Mouse (Mus musculus) kidney, embryonic 16.5 days (tissue): ENCODE measurements around the gene Serpina3g. TPM values are rescaled to one million over a fixed set of nuclear protein-coding genes. Genes with fewer than 3 reads are reported as not detected.

Source experiments
- ATAC-seq: fragments of 200-750 bp; cut with Nextera tagmentation; 2 replicates; pipeline ENCODE4 v1.8.0; 2017; ENCODE audit warnings: moderate TSS enrichment; ENCODE audit not compliant: low FRiP score, low TSS enrichment
- H3K27ac ChIP-seq: fragments of 300-500 bp; sonication (generic); 2 replicates; pipeline ENCODE4 v1.5.1; 2014; ENCODE audit warnings: low read length
- H3K27me3 ChIP-seq: fragments of 300-500 bp; sonication (generic); 2 replicates; pipeline ENCODE4 v1.6.1; 2014; ENCODE audit warnings: low read length, control low read depth, mixed read lengths; ENCODE audit not compliant: insufficient read depth
- H3K36me3 ChIP-seq: fragments of 300-500 bp; sonication (generic); 2 replicates; pipeline ENCODE4 v1.6.1; 2014; ENCODE audit warnings: low read length, control low read depth, mixed read lengths; ENCODE audit not compliant: insufficient read depth
- H3K4me1 ChIP-seq: fragments of 300-500 bp; sonication (generic); 2 replicates; pipeline ENCODE4 v1.6.1; 2014; ENCODE audit warnings: low read length, control low read depth, mixed read lengths; ENCODE audit not compliant: insufficient read depth
- H3K4me2 ChIP-seq: fragments of 300-500 bp; sonication (generic); replicated peaks from 2 replicates; pipeline ENCODE4 v1.6.1; 2014; ENCODE audit warnings: low read depth, low read length
- H3K4me3 ChIP-seq: fragments of 300-500 bp; sonication (generic); 2 replicates; pipeline ENCODE4 v1.5.1; 2014; ENCODE audit warnings: mild to moderate bottlenecking, low read length
- H3K9ac ChIP-seq: fragments of 300-500 bp; sonication (generic); replicated peaks from 2 replicates; pipeline ENCODE4 v1.6.1; 2014; ENCODE audit warnings: low read length
- H3K9me3 ChIP-seq: fragments of 300-500 bp; sonication (generic); 2 replicates; pipeline ENCODE4 v1.6.1; 2016; ENCODE audit warnings: low read length, control low read depth
- WGBS: fragments of 180-500 bp; shearing (Covaris S2); extraction: QIAGEN DNeasy Blood & Tissue Kit; methylation state at CpG from one replicate; pipeline ENCODE4 v1.1.7; 2014; 5-methylcytosine and 5-hydroxymethylcytosine counted together
- polyA plus RNA-seq: library from polyadenylated mRNA; unstranded; fragments of >200 nt; fragmentation: Nextera tagmentation; extraction: Ambion mirVana; gene quantifications from 2 replicates; pipeline ENCODE4 v1.2.1, GENCODE M21; 2015

Serpina3g gene
- 9.2 and 9.6 TPM in 2 replicates for polyA plus RNA-seq

DNA sequence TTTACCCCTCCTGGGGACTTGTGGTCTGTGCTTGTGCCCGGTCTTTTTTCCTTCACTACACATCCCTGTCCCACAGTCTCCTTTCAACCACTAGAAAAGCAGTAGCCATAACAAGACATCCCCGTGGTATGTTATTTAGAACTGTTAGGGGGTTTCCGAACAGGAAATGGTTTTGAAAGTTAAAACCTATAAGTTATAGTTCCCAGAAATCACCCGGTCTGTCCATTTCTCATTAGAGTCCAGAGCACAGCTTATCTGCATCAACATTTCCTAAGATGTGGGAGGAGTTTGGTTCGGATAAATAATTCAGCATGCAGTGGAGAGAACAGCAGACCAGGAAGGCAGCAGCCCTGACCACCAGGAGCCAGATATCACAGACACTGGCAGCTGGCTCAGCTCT lies at the start of gene Serpina3g:
Serpina3g (plus strand) TSS at position 331 of the 400 bp plus-strand sequence.
- whole genome bisulfite sequencing: 26% methylated on average over 5 of the region's 5 CpGs
- peak; percentile 79 for ATAC-seq

DNA sequence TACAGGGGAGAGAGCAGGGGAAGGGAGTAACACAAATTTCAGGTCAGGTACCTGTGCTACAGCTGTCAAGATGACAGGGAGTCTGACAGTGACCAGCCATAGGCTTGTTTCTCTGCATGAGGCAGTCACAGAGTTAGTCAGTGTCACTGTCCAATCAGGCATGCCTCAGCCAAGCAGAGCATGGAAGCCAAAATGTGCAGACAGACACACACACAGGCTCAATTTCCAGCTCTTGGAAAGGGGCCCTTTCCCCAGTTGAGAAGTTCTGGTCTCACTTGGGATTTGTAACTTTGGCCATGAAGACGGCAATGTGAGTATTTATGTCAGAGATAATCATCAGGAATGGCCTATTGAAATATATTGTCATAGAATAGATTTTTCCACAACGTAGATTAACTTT lies 46.8 kb upstream of the Serpina3g start:
- 67% methylated on average over 2 of the region's 2 CpGs for WGBS
- Histone ChIP-seq H3K36me3 (no peaks in the 10 kb centered on the region), H3K4me1 (no peaks in the 10 kb centered on the region), H3K27ac (no peak overlapping the region), H3K4me2 (no peak overlapping the region), H3K27me3 (no peaks in the 10 kb centered on the region), H3K9me3 (no peaks in the 10 kb centered on the region), H3K4me3 (no peak overlapping the region), H3K9ac (no peak overlapping the region)
- no peak for ATAC-seq

More for the DNA sequence above, at the start of gene Serpina3g:
- H3K4me2 ChIP-seq: peak within 1 kb of the TSS; percentile 32
- H3K27me3 ChIP-seq: no peaks in the 10 kb centered on the region
- no peak within 1 kb of the TSS for H3K4me3 ChIP-seq
- no peaks in the 10 kb centered on the region for H3K36me3 ChIP-seq
- no peak within 1 kb of the TSS for H3K9ac ChIP-seq
- H3K9me3 ChIP-seq: no peaks in the 10 kb centered on the region
- 0 out of 2 replicates have a peak, but pooled peaks cover 9% of the 10 kb centered on the region for H3K4me1 ChIP-seq
- H3K27ac ChIP-seq: peak within 1 kb of the TSS; percentile 49

DNA sequence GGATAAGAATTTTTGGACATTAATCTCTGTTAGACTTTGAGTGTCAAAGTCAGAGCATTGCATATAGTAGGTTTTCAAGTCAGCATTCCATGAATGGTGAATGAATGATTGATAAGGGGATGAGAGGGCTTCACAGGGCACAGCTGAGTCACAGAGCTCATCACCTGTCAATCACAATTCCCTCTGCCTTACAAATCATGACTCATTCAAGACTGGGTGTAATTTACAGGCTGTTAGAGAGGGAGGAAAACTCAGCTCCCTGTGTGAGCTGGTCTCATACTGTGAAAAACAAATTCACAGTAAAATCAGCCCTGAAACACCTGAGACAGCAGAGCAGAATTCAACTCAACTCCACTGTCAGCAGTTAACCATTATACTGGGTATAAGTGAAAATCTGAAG lies 45.2 kb upstream of the Serpina3g start:
- H3K27ac ChIP-seq: no peak overlapping the region
- H3K9ac ChIP-seq: no peak overlapping the region
- H3K4me1 ChIP-seq: no peaks in the 10 kb centered on the region
- H3K9me3 ChIP-seq: no peaks in the 10 kb centered on the region
- no peak for ATAC-seq
- no peak overlapping the region for H3K4me2 ChIP-seq
- no peaks in the 10 kb centered on the region for H3K27me3 ChIP-seq
- H3K4me3 ChIP-seq: no peak overlapping the region
- no peaks in the 10 kb centered on the region for H3K36me3 ChIP-seq

DNA sequence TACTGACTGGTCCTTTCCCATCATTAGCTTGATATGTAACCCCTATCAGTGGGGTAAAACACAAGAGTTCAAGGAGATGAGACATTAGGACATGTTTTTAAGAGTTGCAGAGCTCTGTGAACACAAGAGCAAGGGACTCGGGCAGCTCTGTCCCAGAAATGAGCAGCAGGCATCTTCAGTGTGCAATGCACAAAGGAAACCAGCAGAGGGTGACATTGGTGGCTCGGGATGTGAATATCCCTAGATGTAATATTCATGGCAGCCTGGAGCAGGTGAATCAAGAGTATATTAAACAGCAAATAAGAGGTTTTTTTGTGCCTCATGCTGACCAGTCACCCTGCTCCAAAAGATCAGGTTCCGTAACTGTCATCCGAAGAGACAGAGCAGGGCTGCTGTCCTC lies 26.9 kb upstream of the Serpina3g start:
- Histone ChIP-seq H3K9ac (no peak overlapping the region), H3K4me2 (no peak overlapping the region), H3K4me1 (no peaks in the 10 kb centered on the region), H3K9me3 (no peaks in the 10 kb centered on the region), H3K36me3 (no peaks in the 10 kb centered on the region), H3K27ac (no peak overlapping the region), H3K27me3 (no peaks in the 10 kb centered on the region), H3K4me3 (no peak overlapping the region)
- no peak for ATAC-seq
- 80% methylated on average over 4 of the region's 4 CpGs for WGBS

DNA sequence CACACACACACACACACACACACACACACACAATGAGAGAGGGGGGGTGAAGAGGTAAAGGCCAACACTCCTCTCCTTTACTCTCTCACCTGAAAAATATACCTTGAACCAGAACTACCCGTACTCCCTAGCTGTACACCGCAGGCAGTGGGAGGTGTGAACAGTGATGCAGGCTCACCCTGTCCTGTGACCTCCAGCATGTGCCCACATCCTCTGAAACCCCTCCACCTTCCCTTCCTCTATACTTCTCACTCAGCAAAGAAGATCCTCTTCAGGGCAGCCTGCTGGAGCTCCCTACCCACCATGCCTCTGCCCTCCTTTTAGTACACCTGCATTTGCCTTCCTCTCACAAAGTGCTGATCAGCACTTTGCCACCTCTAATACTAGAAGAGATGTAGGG lies 26.2 kb upstream of the Serpina3g start:
- WGBS: 94% methylated on average over 2 of the region's 2 CpGs
- no peak overlapping the region for H3K9ac ChIP-seq
- no peaks in the 10 kb centered on the region for H3K27me3 ChIP-seq
- H3K4me3 ChIP-seq: no peak overlapping the region
- H3K27ac ChIP-seq: no peak overlapping the region
- no peak overlapping the region for H3K4me2 ChIP-seq
- no peaks in the 10 kb centered on the region for H3K9me3 ChIP-seq
- no peaks in the 10 kb centered on the region for H3K36me3 ChIP-seq
- no peak for ATAC-seq
- no peaks in the 10 kb centered on the region for H3K4me1 ChIP-seq

DNA sequence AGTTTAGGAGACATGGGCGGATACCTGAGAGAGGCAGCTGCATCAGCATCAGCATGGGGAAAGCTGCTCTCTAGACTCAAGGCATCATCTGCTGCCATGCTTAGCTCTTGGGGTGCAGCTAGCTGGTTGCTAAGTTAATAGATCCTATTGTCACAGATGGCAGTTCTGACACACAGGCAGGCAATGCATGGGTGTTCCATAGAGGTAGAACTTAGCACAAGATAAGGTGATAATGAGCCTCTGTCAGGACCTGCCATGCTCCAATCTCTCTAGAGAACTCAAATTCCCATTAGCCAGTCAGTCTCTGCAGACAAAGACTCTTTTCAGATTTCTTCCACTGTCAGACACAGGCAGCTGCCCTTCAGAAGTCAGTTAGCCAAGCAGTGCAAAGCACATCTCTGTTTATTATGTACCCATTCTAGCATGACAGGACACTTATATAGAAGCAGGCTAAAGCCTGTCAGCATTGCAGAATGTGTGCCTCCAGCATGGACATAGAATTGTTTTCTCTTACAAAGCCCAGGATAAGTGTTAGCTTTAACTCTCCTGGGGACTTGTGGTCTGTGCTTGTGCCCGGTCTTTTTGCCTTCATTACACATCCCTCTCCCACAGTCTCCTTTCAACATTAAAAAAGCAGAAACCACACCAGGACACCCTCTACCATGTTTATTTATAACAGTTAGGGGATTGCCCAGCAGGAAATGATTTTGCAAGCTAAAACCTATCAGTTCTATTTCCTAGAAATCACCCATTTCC lies 22.2 kb upstream of the Serpina3g start:
- no peaks in the 10 kb centered on the region for H3K9me3 ChIP-seq
- no peak overlapping the region for H3K4me3 ChIP-seq
- no peak overlapping the region for H3K9ac ChIP-seq
- H3K27me3 ChIP-seq: no peaks in the 10 kb centered on the region
- no peaks in the 10 kb centered on the region for H3K4me1 ChIP-seq
- H3K4me2 ChIP-seq: no peak overlapping the region
- H3K27ac ChIP-seq: no peak overlapping the region
- H3K36me3 ChIP-seq: no peaks in the 10 kb centered on the region
- no peak for ATAC-seq
- WGBS: 60% methylated on average over 2 of the region's 2 CpGs

DNA sequence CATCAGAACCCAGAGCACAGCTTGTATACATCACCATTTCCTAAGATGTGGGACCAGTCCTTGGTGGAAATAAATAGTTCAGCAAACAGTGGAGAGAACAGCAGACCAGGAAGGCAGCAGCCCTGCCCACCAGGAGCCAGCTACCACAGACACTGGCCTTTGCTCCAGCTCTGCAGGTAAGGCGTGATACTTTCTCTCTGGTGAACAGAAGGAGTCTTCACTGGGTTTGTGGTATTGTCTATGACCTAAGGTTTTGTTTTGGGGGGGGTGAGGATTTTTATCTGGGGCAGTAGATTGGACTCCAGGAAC lies 21.6 kb upstream of the Serpina3g start, which contains the start of gene Serpina3f:
Serpina3f (plus strand) TSS at position 100 of the 309 bp plus-strand sequence.
- no peaks in the 10 kb centered on the region for H3K27me3 ChIP-seq

DNA sequence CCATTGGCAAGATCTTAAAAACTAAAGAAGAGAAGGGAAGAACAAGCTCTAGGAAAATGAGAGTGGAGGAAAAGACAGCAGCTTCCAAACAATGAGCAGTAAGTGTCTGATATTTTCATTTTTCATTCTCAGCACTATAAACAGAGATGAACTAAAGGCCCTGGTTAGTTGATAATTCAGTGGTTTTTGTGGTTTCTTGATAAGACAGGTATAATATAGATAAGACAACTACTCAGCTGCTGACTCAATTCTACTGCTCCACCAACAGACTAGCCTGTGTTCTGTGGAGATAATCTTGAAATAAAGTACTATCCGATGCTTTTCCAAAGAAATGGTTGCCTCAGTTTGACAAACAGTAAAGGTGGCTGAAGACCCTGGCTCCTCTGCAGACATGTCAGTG lies 20.8 kb upstream of the Serpina3g start:
- Histone ChIP-seq H3K4me3 (no peak overlapping the region), H3K36me3 (no peaks in the 10 kb centered on the region), H3K27me3 (no peaks in the 10 kb centered on the region), H3K9ac (no peak overlapping the region), H3K4me2 (no peak overlapping the region), H3K27ac (no peak overlapping the region), H3K4me1 (no peaks in the 10 kb centered on the region), H3K9me3 (no peaks in the 10 kb centered on the region)
- 80% methylated on average over 1 of the region's 1 CpGs for WGBS
- no peak for ATAC-seq

More for the DNA sequence above, 21.6 kb upstream of the Serpina3g start, which contains the start of gene Serpina3f:
- Histone ChIP-seq H3K9ac (no peak within 1 kb of the TSS), H3K27ac (no peak within 1 kb of the TSS), H3K4me3 (no peak within 1 kb of the TSS), H3K36me3 (no peaks in the 10 kb centered on the region), H3K4me2 (no peak within 1 kb of the TSS), H3K9me3 (no peaks in the 10 kb centered on the region), H3K4me1 (no peaks in the 10 kb centered on the region)
- 72% methylated on average over 1 of the region's 1 CpGs for WGBS
- no peak for ATAC-seq

DNA sequence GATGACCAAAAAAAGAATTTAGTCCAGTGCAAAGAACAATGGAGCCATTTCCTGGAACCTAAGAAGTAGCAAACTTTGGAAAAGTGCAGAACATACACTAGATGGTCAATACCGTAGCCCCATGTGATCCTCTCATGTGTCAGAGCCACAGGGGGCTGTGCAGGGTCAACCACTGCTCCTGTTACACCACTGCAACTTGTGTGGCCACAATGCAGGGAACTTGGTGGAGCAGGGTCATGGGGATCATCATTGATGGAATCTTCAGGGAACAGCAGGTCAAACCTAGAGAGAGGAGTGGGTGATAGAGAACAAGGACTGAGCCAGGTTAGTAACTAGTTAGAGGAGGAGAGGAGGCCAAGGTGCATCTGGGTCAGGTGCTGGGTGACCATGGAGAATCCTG lies 14.4 kb upstream of the Serpina3g start:
- Histone ChIP-seq H3K27me3 (no peaks in the 10 kb centered on the region), H3K4me3 (no peak overlapping the region), H3K4me1 (no peaks in the 10 kb centered on the region), H3K36me3 (no peaks in the 10 kb centered on the region), H3K9me3 (no peaks in the 10 kb centered on the region), H3K9ac (no peak overlapping the region), H3K27ac (no peak overlapping the region), H3K4me2 (no peak overlapping the region)
- ATAC-seq: no peak
- WGBS: 59% methylated on average over 1 of the region's 1 CpGs

DNA sequence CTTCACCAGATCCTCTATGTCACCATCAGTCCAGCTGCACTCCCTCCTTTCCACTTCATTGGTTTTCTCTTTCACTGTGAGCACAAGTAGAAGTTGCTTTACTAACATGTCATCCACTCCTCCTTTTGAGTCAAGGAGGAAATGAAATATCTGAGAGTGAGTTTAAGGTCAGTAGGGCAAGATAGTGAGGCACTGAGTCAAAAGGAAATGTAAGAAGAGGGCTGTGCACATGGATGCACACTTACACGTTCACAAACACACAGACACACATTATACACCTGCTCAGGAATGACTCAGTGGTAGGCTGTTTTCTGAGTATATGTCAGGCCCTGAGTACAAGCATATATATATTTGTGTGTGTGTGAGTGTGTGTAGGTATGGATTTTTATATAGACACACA lies 12.4 kb upstream of the Serpina3g start:
- no peak overlapping the region for H3K4me2 ChIP-seq
- no peak for ATAC-seq
- WGBS: 28% methylated on average over 1 of the region's 1 CpGs

More for the DNA sequence above, 12.4 kb upstream of the Serpina3g start:
- Histone ChIP-seq H3K27me3 (no peaks in the 10 kb centered on the region), H3K9me3 (no peaks in the 10 kb centered on the region), H3K36me3 (no peaks in the 10 kb centered on the region), H3K9ac (no peak overlapping the region), H3K4me3 (no peak overlapping the region), H3K4me1 (no peaks in the 10 kb centered on the region), H3K27ac (no peak overlapping the region)
